8 mouse cellular contexts compared by ENCODE assay signal in the genomic region with DNA sequence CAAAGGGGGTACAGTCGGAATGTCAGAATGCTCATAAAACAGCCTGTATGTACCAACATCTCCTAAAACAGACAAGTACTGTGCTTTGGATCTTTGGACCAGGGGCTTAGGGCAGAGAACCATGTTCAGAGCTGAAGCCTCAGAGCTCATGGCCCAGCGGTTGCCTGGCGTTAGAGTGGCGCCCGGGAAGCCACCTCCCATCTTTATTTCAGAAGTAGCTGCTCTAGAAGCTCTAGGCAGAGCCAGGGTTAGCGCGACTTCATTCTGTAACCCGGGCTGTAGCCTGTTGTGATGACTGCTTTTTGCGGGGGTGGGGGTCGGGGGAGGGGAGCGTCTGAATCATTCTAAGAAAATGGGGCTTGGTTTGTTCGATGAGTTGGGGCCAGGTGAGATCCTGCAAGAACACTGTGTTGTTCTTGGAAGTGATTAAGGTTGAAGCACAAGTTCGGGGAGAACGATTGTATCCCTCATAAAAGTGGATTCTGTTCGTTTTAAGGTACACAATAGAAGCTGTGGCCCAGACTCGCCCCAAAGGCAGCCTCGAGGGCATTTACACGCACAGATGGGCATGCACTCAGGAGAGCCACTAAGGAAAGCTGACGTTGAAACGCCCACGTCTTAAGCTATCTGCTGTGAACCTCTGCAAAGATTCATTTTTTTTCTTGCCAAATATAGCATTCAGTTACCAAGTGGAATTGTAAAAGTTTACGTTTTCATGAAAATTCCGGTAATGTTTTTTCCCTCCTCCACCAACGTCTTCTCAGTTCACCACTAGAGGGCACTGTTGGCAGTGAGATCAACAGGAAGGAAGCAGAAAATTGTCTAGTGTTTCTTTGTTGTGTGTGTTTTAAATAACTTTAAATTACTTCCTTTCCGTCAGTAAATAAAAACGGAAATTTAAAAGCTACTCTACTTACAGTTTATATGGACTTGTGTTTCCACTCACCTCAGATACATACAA.
DNase-seq lines count a peak whose midpoint lies in the region; ATAC-seq and TF ChIP-seq lines count a peak whose summit lies in the region.

No protein-coding gene starts in this region.

- no peak overlapping the region; the same call in 1 of the 2 replicates for H3K9ac ChIP-seq in forebrain, embryonic 11.5 days (ENCODE audit: low read length)
- no peak overlapping the region for H3K9ac ChIP-seq in intestine, embryonic 14.5 days (ENCODE audit: low read length)
- H3K9ac ChIP-seq in liver, embryonic 14.5 days (replicated peaks): no peak overlapping the region

- no peaks in the 10 kb centered on the region for H3K27me3 ChIP-seq in forebrain, embryonic 11.5 days (ENCODE audit: control insufficient read depth, insufficient read depth, low read length)
- H3K27me3 ChIP-seq in intestine, embryonic 14.5 days (replicated peaks; ENCODE audit: control insufficient read depth, insufficient read depth, low read length): no peaks in the 10 kb centered on the region
- no peaks in the 10 kb centered on the region for H3K27me3 ChIP-seq in liver, embryonic 14.5 days (ENCODE audit: control insufficient read depth, insufficient read depth, low read length)

- no peak overlapping the region for H3K4me3 ChIP-seq in forebrain, embryonic 11.5 days (ENCODE audit: low read depth, low read length)
- H3K4me3 ChIP-seq in intestine, embryonic 14.5 days (ENCODE audit: low read depth, low read length): no peak overlapping the region
- no peak overlapping the region for H3K4me3 ChIP-seq in liver, embryonic 14.5 days (ENCODE audit: insufficient read depth in 1 of 2, low read depth in 2 of 2, low read length in 2 of 2)

- no peaks in the 10 kb centered on the region for H3K36me3 ChIP-seq in forebrain, embryonic 11.5 days (ENCODE audit: control insufficient read depth, insufficient read depth, low read length)
- H3K36me3 ChIP-seq in intestine, embryonic 14.5 days (ENCODE audit: control insufficient read depth, insufficient read depth, low read length): no peaks in the 10 kb centered on the region
- no peaks in the 10 kb centered on the region for H3K36me3 ChIP-seq in liver, embryonic 14.5 days (replicated peaks; ENCODE audit: control insufficient read depth, insufficient read depth, low read depth)

- peak; percentile 16 for DNase-seq in spleen, adult 12 weeks (ENCODE audit: low spot score)
- DNase-seq in spleen, postnatal 4 days (ENCODE audit: low spot score in 2 of 2): no peak
- peak; percentile 79 for DNase-seq in adrenal gland, postnatal 14 days
- peak; percentile 69 for DNase-seq in forebrain, embryonic 11.5 days (ENCODE audit: low spot score)
- DNase-seq in intestine, embryonic 14.5 days (ENCODE audit: low spot score): peak; percentile 64
- DNase-seq in liver, embryonic 14.5 days (ENCODE audit: low read depth in 3 of 3, low spot score in 3 of 3): no peak
- no peak for DNase-seq in ovary, postnatal 36 days (ENCODE audit: low spot score)

- TF ChIP-seq CTCF in liver, embryonic 14.5 days (IDR thresholded peaks at IDR 0.05; ENCODE audit: low read depth): peak; percentile 75

- no peak for TF ChIP-seq EP300 in liver, embryonic 14.5 days (IDR thresholded peaks at IDR 0.05; ENCODE audit: low read depth)

- peak overlapping the region; percentile 5; the same call in 1 of the 2 replicates for H3K4me2 ChIP-seq in forebrain, embryonic 11.5 days (ENCODE audit: low read depth, low read length, severe bottlenecking)
- peak overlapping the region; percentile 16; the same call in 1 of the 2 replicates for H3K4me2 ChIP-seq in intestine, embryonic 14.5 days (ENCODE audit: low read length)
- H3K4me2 ChIP-seq in liver, embryonic 14.5 days (ENCODE audit: low read depth): no peak overlapping the region

- WGBS in forebrain, embryonic 11.5 days: 45% methylated on average over 26 of the region's 26 CpGs
- WGBS in intestine, embryonic 14.5 days: 42% methylated on average over 26 of the region's 26 CpGs
- WGBS in liver, embryonic 14.5 days (ENCODE audit: insufficient replicate concordance): 40% methylated on average over 26 of the region's 26 CpGs

- no peak for ATAC-seq in forebrain, embryonic 11.5 days (replicated peaks; ENCODE audit: low FRiP score)
- ATAC-seq in intestine, embryonic 14.5 days (replicated peaks; ENCODE audit: low FRiP score, low TSS enrichment, low read depth): no peak
- ATAC-seq in liver, embryonic 14.5 days (ENCODE audit: insufficient read depth): no peak
- ATAC-seq in neutrophil, adult 5-6 weeks (ENCODE audit: extremely low read depth, insufficient number of reproducible peaks, low FRiP score, poor library complexity, severe bottlenecking): peak; percentile 66

- H3K9me3 ChIP-seq in forebrain, embryonic 11.5 days (ENCODE audit: control insufficient read depth, low read length): no peaks in the 10 kb centered on the region; the same call in 1 of the 2 replicates
- 0 out of 2 replicates have a peak, but pooled peaks cover 4% of the 10 kb centered on the region for H3K9me3 ChIP-seq in intestine, embryonic 14.5 days (ENCODE audit: control insufficient read depth, low read length)
- H3K9me3 ChIP-seq in liver, embryonic 14.5 days (ENCODE audit: control insufficient read depth, low read length): no peaks in the 10 kb centered on the region

- H3K4me1 ChIP-seq in forebrain, embryonic 11.5 days (replicated peaks; ENCODE audit: control insufficient read depth, insufficient read depth, low read length): no peaks in the 10 kb centered on the region
- no peaks in the 10 kb centered on the region for H3K4me1 ChIP-seq in intestine, embryonic 14.5 days (replicated peaks; ENCODE audit: control insufficient read depth, insufficient read depth, low read length)
- H3K4me1 ChIP-seq in liver, embryonic 14.5 days (replicated peaks; ENCODE audit: control insufficient read depth in 2 of 2, insufficient read depth in 2 of 2, low read length in 1 of 2): no peaks in the 10 kb centered on the region; a peak in 1 of 4 replicates

- no peak overlapping the region for H3K27ac ChIP-seq in forebrain, embryonic 11.5 days (ENCODE audit: low read depth, low read length)
- no peak overlapping the region for H3K27ac ChIP-seq in intestine, embryonic 14.5 days (ENCODE audit: low read depth)
- H3K27ac ChIP-seq in liver, embryonic 14.5 days: no peak overlapping the region

Comparison
In these comparisons a context has a peak if more than half of its experiments do, and no peak if none do; other contexts are left out.
1. DNase-seq: peak in spleen, adult 12 weeks (single experiment), adrenal gland, postnatal 14 days (single experiment), forebrain, embryonic 11.5 days (single experiment) and intestine, embryonic 14.5 days (single experiment); none in spleen, postnatal 4 days (0 of 2), liver, embryonic 14.5 days (0 of 3) and ovary, postnatal 36 days (single experiment).